Mouse (Mus musculus) olfactory bulb, adult 2 months (tissue): ENCODE data around the gene 1700123L14Rik.

ENCODE experiments used
- CTCF ChIP-seq: fragments of 200-500 bp; IDR thresholded peaks from 2 replicates; pipeline ENCODE4 v1.5.1; 2012; ENCODE audit warnings: low read depth, mild to moderate bottlenecking, low read length, moderate library complexity; ENCODE audit not compliant: insufficient read depth
- POLR2A ChIP-seq: fragments of 200-500 bp; IDR thresholded peaks from 2 replicates; pipeline ENCODE4 v1.6.1; 2012; ENCODE audit warnings: mild to moderate bottlenecking, low read depth, low read length, moderate library complexity; ENCODE audit not compliant: insufficient read depth

DNA sequence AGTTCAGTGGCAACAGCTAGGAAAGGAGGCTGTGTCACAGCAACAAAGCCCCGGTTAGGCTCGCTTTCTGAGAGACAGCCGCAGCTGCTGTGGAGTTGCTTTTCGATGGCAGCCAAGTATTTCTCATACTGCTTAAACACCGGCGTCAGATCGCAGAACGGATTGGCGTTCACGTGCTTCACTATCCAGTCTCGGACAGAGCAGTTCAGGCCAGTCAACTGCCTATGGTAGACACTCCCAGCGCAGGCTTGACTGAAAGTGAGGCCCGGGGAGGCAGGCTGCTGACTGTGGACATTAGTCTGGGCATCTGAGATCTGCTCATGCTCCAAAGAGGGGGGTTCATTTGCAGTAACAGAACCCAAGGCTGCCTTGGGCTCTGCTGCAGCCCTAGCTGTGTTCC lies 640 bp downstream of the 1700123L14Rik start:
- TF ChIP-seq CTCF (no peak), POLR2A (no peak)
